Mouse (Mus musculus) yolk sac, embryonic 10.5 days (tissue): ENCODE measurements around the gene Scn8a.

Experiments used
- DNase-seq: peaks from one replicate; pipeline ENCODE4 v3.0.0-alpha.2; 2017; ENCODE audit warnings: low spot score

Gene Scn8a

DNA sequence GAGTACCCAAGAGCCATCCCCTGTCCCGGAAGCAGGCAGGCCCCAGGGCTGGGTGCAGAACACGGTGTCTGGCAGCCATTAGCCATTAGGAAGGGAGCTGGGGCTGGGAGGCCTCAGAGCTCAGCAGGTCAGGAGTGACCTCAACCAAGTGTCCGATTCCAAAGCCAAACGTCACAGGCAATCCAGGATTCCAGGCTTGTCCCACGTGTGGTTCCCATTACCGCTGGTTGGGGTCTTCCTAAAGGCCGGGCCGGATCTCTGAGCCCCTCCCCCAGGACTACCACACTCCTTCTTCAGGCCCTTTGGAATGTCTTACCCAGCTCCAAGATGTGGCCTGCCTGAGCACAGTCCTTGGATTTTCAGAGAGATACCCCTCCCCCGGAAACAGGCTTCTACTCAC, 225.3 kb downstream of the Scn8a start:
- DNase-seq, result peak; percentile 44

DNA sequence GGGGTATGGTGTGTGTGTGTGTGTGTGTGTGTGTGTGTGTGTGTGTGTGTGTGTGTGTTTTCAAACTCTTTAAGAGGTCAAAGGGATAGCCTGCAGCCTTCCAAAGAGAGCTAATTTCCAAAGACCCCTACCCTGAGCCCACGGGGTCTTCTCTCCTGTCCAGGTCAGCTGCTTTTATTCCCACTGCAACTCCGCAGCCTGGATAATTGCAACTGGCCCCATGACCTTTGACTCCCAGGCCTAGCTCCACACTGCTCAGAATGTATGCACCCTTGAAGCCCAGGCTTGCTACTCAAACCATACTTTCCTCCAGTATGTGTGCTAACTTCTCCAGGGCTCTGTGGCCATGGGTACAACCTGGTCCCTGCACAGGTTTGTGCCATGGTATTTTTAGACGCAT, 225.7 kb downstream of the Scn8a start:
- DNase-seq, result no peak
